Mouse (Mus musculus) intestine, embryonic 16.5 days (tissue): Measurements from ENCODE around the gene Cntn5. TPM values are rescaled to one million over a fixed set of nuclear protein-coding genes. Genes with fewer than 3 reads are reported as not detected.

Experiments used
- ATAC-seq: fragments of 200-750 bp; cut with Nextera tagmentation; 2 replicates; pipeline ENCODE4 v1.8.0; 2017; ENCODE audit warnings: moderate TSS enrichment, moderate library complexity
- H3K27ac ChIP-seq: fragments of 300-500 bp; sonication (generic); 2 replicates; pipeline ENCODE4 v1.5.1; 2014; ENCODE audit warnings: mild to moderate bottlenecking, low read length
- H3K27me3 ChIP-seq: fragments of 300-500 bp; sonication (generic); replicated peaks from 2 replicates; pipeline ENCODE4 v1.6.1; 2014; ENCODE audit warnings: low read length, control low read depth, mixed read lengths; ENCODE audit not compliant: control insufficient read depth, insufficient read depth
- H3K36me3 ChIP-seq: fragments of 300-500 bp; sonication (generic); 2 replicates; pipeline ENCODE4 v1.6.1; 2014; ENCODE audit warnings: low read length, control low read depth; ENCODE audit not compliant: control insufficient read depth, insufficient read depth
- H3K4me1 ChIP-seq: fragments of 300-500 bp; sonication (generic); 2 replicates; pipeline ENCODE4 v1.6.1; 2014; ENCODE audit warnings: low read length, control low read depth, mixed read lengths; ENCODE audit not compliant: control insufficient read depth, insufficient read depth
- H3K4me2 ChIP-seq: fragments of 300-500 bp; sonication (generic); 2 replicates; pipeline ENCODE4 v1.6.1; 2014; ENCODE audit warnings: low read depth, low read length, control low read depth
- H3K4me3 ChIP-seq: fragments of 300-500 bp; sonication (generic); 2 replicates; pipeline ENCODE4 v1.5.1; 2014; ENCODE audit warnings: mild to moderate bottlenecking, low read length
- H3K9ac ChIP-seq: fragments of 300-500 bp; sonication (generic); 2 replicates; pipeline ENCODE4 v1.6.1; 2014; ENCODE audit warnings: low read depth, low read length
- H3K9me3 ChIP-seq: fragments of 300-500 bp; sonication (generic); 2 replicates; pipeline ENCODE4 v1.6.1; 2016; ENCODE audit warnings: low read length, control low read depth; ENCODE audit not compliant: control insufficient read depth
- WGBS: fragments of 180-500 bp; shearing (Covaris S2); extraction: QIAGEN DNeasy Blood & Tissue Kit; methylation state at CpG from one replicate; pipeline ENCODE4 v1.1.7; 2014; 5-methylcytosine and 5-hydroxymethylcytosine counted together
- microRNA-seq: library from miRNA; unstranded; fragments of <30 nt; microRNA quantifications from one replicate; pipeline ENCODE4, GENCODE M21; 2016
- polyA plus RNA-seq: library from polyadenylated mRNA; unstranded; fragments of >200 nt; fragmentation: Nextera tagmentation; extraction: Ambion mirVana; gene quantifications from 2 replicates; pipeline ENCODE4 v1.2.1, GENCODE M21; 2015

Cntn5 gene
- polyA plus RNA-seq, 1 experiment from 2014 or later: 0.40 TPM

- WGBS: 12% methylated on average over 13 of the region's 13 CpGs
- no peak for ATAC-seq
- Histone ChIP-seq H3K36me3 (no peaks in the 10 kb centered on the region), H3K9ac (no peak overlapping the region), H3K4me1 (no peaks in the 10 kb centered on the region), H3K4me2 (no peak overlapping the region), H3K9me3 (no peaks in the 10 kb centered on the region), H3K27me3 (no peaks in the 10 kb centered on the region), H3K4me3 (no peak overlapping the region), H3K27ac (no peak overlapping the region)
Observed at GRCm38 (mm10) chr9:9673277-9674049, 1231.1 kb downstream of the Cntn5 start.

- Histone ChIP-seq H3K27me3 (no peaks in the 10 kb centered on the region), H3K27ac (no peak overlapping the region)
- no peak for ATAC-seq
Observed at GRCm38 (mm10) chr9:9653463-9653862, 1251.1 kb downstream of the Cntn5 start.

GRCm38 (mm10) chr9:9647361-9647760 lies 1257.2 kb downstream of the Cntn5 start:
- Histone ChIP-seq H3K9me3 (no peaks in the 10 kb centered on the region), H3K4me3 (no peak overlapping the region), H3K36me3 (no peaks in the 10 kb centered on the region), H3K4me2 (no peak overlapping the region), H3K27ac (no peak overlapping the region), H3K4me1 (no peaks in the 10 kb centered on the region), H3K9ac (no peak overlapping the region), H3K27me3 (no peaks in the 10 kb centered on the region)
- ATAC-seq: no peak
- 57% methylated on average over 3 of the region's 3 CpGs for WGBS

More at GRCm38 (mm10) chr9:9653463-9653862, 1251.1 kb downstream of the Cntn5 start:
- no peak overlapping the region for H3K9ac ChIP-seq
- H3K9me3 ChIP-seq: no peaks in the 10 kb centered on the region
- H3K36me3 ChIP-seq: no peaks in the 10 kb centered on the region
- no peak overlapping the region for H3K4me2 ChIP-seq
- 83% methylated on average over 3 of the region's 3 CpGs for WGBS
- H3K4me3 ChIP-seq: no peak overlapping the region
- H3K4me1 ChIP-seq: no peaks in the 10 kb centered on the region

- no peak for ATAC-seq
- H3K27ac ChIP-seq: no peak overlapping the region
- no peaks in the 10 kb centered on the region for H3K36me3 ChIP-seq
- H3K4me2 ChIP-seq: no peak overlapping the region
- no peaks in the 10 kb centered on the region for H3K4me1 ChIP-seq
- no peaks in the 10 kb centered on the region for H3K9me3 ChIP-seq
- no peak overlapping the region for H3K9ac ChIP-seq
- no peaks in the 10 kb centered on the region for H3K27me3 ChIP-seq
- 72% methylated on average over 1 of the region's 1 CpGs for WGBS
- H3K4me3 ChIP-seq: no peak overlapping the region
Observed at GRCm38 (mm10) chr9:9646276-9646675, 1258.3 kb downstream of the Cntn5 start.

Small RNA genes lying within 50 kb of the gene (microRNA-seq; reads per million reads assigned to microRNA genes)
- gene Gm24496 (not detected), gene Gm25086 (not detected), gene Gm26195 (not detected), gene Mir6237 (not detected)
